Mouse (Mus musculus) liver, embryonic 14.5 days (tissue): ENCODE results near the gene Fgf18.

Experiments used
- CTCF ChIP-seq: IDR thresholded peaks from 2 replicates; pipeline ENCODE4 v1.5.1; 2016; ENCODE audit warnings: antibody characterized with exemption, low read depth, control low read depth
- EP300 ChIP-seq: IDR thresholded peaks from 2 replicates; pipeline ENCODE4 v1.6.1; 2016; ENCODE audit warnings: antibody characterized with exemption, low read depth

DNA sequence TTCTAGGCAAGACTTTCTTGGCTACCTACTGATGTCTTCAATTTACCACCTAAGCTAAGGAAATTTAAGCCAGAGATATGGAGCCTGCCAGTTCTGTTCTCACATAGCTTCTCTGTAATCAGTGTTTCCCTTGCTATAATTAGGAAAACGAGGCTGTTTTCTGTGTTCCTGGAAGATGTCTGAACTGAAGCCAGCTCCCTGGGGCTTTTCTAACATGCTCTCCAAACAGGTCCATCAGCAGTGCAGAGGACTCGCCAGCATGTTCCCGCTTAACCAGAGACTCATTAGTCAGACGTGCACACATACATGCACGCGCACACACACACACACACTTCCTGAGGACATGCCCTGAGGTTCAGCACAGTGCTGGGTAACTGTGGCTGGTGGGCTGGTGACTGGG is 57.3 kb downstream of the Fgf18 start:
- TF ChIP-seq CTCF: no peak
- no peak for TF ChIP-seq EP300
